23 mouse cellular contexts compared by ENCODE assay signal in genomic region chr2:172450640-172451039, GRCm38 (mm10). TPM values are rescaled to one million over a fixed set of nuclear protein-coding genes. Genes with fewer than 3 reads are reported as not detected.
"Had no signal": no experiment of that assay in that cellular context is flagged by ENCODE, and none has a peak within 500 bp of the region (broad histone marks: within the 10 kb centered on the region; RNA-seq: fewer than 3 reads in every experiment).

No protein-coding gene starts in this region.

- DNase-seq: kidney, adult 11 months; kidney, adult 9 months; kidney, postnatal 10 days; kidney, postnatal 4 days; lung, embryonic 14.5 days; lung, postnatal 10 days; lung, postnatal 4 days; right cerebral cortex, postnatal 14 days had no signal

- H3K27ac ChIP-seq: limb, embryonic 12.5 days; liver, embryonic 15.5 days; midbrain, embryonic 10.5 days; midbrain, embryonic 15.5 days; neural tube, embryonic 13.5 days; stomach, embryonic 15.5 days had no signal

- H3K27me3 ChIP-seq: limb, embryonic 12.5 days; liver, embryonic 15.5 days; midbrain, embryonic 15.5 days; neural tube, embryonic 13.5 days; stomach, embryonic 15.5 days had no signal

- H3K4me2 ChIP-seq: limb, embryonic 12.5 days; liver, embryonic 11.5 days; liver, embryonic 15.5 days; lung, embryonic 14.5 days; midbrain, embryonic 15.5 days; neural tube, embryonic 13.5 days; stomach, embryonic 15.5 days had no signal

- ATAC-seq: midbrain, embryonic 15.5 days had no signal

- H3K4me1 ChIP-seq: limb, embryonic 12.5 days; liver, embryonic 15.5 days; midbrain, embryonic 10.5 days; midbrain, embryonic 15.5 days; neural tube, embryonic 13.5 days; stomach, embryonic 15.5 days had no signal

- H3K4me3 ChIP-seq: limb, embryonic 12.5 days; liver, embryonic 15.5 days; midbrain, embryonic 10.5 days; midbrain, embryonic 15.5 days; neural tube, embryonic 13.5 days; stomach, embryonic 15.5 days had no signal

- H3K9me3 ChIP-seq: limb, embryonic 12.5 days; liver, embryonic 15.5 days; midbrain, embryonic 10.5 days; midbrain, embryonic 15.5 days; neural tube, embryonic 13.5 days; stomach, embryonic 15.5 days had no signal

- H3K9ac ChIP-seq: limb, embryonic 12.5 days; liver, embryonic 15.5 days; lung, embryonic 14.5 days; midbrain, embryonic 15.5 days; neural tube, embryonic 13.5 days; stomach, embryonic 15.5 days had no signal

RNA-seq across cellular contexts. Expression of gene Gcnt7, which starts 7.8 kb away (rescaled TPM):
- total RNA-seq: layer of hippocampus, adult 8-10 months; layer of hippocampus, postnatal 14 days; left cerebral cortex, adult 8-10 months; left cerebral cortex, postnatal 25 days; megakaryocyte, adult 5-6 weeks; monocyte, adult 5-6 weeks had no signal
- polyA plus RNA-seq: spleen, adult 2 months had no signal

RNA-seq across cellular contexts. Expression of gene Fam209, which starts 21.7 kb away (rescaled TPM):
- total RNA-seq: left cerebral cortex, adult 8-10 months; left cerebral cortex, postnatal 25 days had no signal
- polyA plus RNA-seq: intestine, embryonic 14.5 days; limb, embryonic 12.5 days; liver, embryonic 15.5 days; midbrain, embryonic 15.5 days had no signal
